Mouse (Mus musculus) heart, embryonic 11.5 days (tissue): ENCODE measurements around the gene Faf1. TPM values are rescaled to one million over a fixed set of nuclear protein-coding genes. Genes with fewer than 3 reads are reported as not detected.

ENCODE experiments used
- ATAC-seq: fragments of 200-750 bp; cut with Nextera tagmentation; replicated peaks from 2 replicates; pipeline ENCODE4 v1.8.0; 2017; ENCODE audit warnings: moderate library complexity; ENCODE audit not compliant: insufficient number of reproducible peaks, low FRiP score, low TSS enrichment
- H3K27ac ChIP-seq: fragments of 300-500 bp; sonication (generic); 2 replicates; pipeline ENCODE4 v1.5.1; 2014; ENCODE audit warnings: mild to moderate bottlenecking, low read depth, low read length
- H3K27me3 ChIP-seq: fragments of 300-500 bp; sonication (generic); 2 replicates; pipeline ENCODE4 v1.6.1; 2014; ENCODE audit warnings: mild to moderate bottlenecking, low read length, mixed read lengths; ENCODE audit not compliant: control insufficient read depth, insufficient read depth
- H3K36me3 ChIP-seq: fragments of 300-500 bp; sonication (generic); 2 replicates; pipeline ENCODE4 v1.6.1; 2014; ENCODE audit warnings: mild to moderate bottlenecking, low read length, moderate library complexity, mixed read lengths; ENCODE audit not compliant: control insufficient read depth, insufficient read depth
- H3K4me1 ChIP-seq: fragments of 300-500 bp; sonication (generic); 2 replicates; pipeline ENCODE4 v1.6.1; 2014; ENCODE audit warnings: low read length; ENCODE audit not compliant: control insufficient read depth, insufficient read depth
- H3K4me2 ChIP-seq: fragments of 300-500 bp; sonication (generic); 2 replicates; pipeline ENCODE4 v1.6.1; 2014; ENCODE audit warnings: mild to moderate bottlenecking, moderate library complexity
- H3K4me3 ChIP-seq: fragments of 300-500 bp; sonication (generic); 2 replicates; pipeline ENCODE4 v1.5.1; 2014; ENCODE audit warnings: low read depth, low read length
- H3K9ac ChIP-seq: fragments of 300-500 bp; sonication (generic); 2 replicates; pipeline ENCODE4 v1.6.1; 2014; ENCODE audit warnings: mild to moderate bottlenecking, low read depth, low read length, moderate library complexity
- H3K9me3 ChIP-seq: fragments of 300-500 bp; sonication (generic); replicated peaks from 2 replicates; pipeline ENCODE4 v1.6.1; 2016; ENCODE audit warnings: low read length; ENCODE audit not compliant: control insufficient read depth
- WGBS: fragments of 180-500 bp; shearing (Covaris S2); extraction: QIAGEN DNeasy Blood & Tissue Kit; methylation state at CpG from one replicate; pipeline ENCODE4 v1.1.7; 2014; ENCODE audit not compliant: insufficient replicate concordance; 5-methylcytosine and 5-hydroxymethylcytosine counted together
- polyA plus RNA-seq: library from polyadenylated mRNA; unstranded; fragments of >200 nt; fragmentation: Nextera tagmentation; extraction: Ambion mirVana; gene quantifications from 2 replicates; pipeline ENCODE4 v1.2.1, GENCODE M21; 2014

Faf1 gene
- 25.2 and 25.3 TPM in 2 replicates for polyA plus RNA-seq

- Histone ChIP-seq H3K4me1 (0 out of 2 replicates have a peak, but pooled peaks cover 2% of the 10 kb centered on the region), H3K9me3 (no peaks in the 10 kb centered on the region), H3K27me3 (no peaks in the 10 kb centered on the region), H3K27ac (peak within 1 kb of the TSS; percentile 94), H3K4me3 (peak within 1 kb of the TSS; percentile 90), H3K9ac (peak within 1 kb of the TSS; percentile 92), H3K36me3 (no peaks in the 10 kb centered on the region), H3K4me2 (peak within 1 kb of the TSS; percentile 82)
- under 1% methylated on average over 98 of the region's 107 CpGs for WGBS
- peak; percentile 97 for ATAC-seq
Observed at GRCm38 (mm10) chr4:109676218-109677215, at the start of gene Faf1. Gene Faf1, plus strand, starts transcription at chr4:109676588.

GRCm38 (mm10) chr4:109630215-109630614, 46.2 kb upstream of the Faf1 start:
- Histone ChIP-seq H3K27me3 (no peaks in the 10 kb centered on the region), H3K4me3 (no peak overlapping the region), H3K9me3 (no peaks in the 10 kb centered on the region), H3K27ac (no peak overlapping the region), H3K36me3 (no peaks in the 10 kb centered on the region), H3K4me1 (no peaks in the 10 kb centered on the region), H3K9ac (no peak overlapping the region), H3K4me2 (no peak overlapping the region)
- WGBS: 67% methylated on average over 2 of the region's 2 CpGs
- ATAC-seq: no peak

- Histone ChIP-seq H3K9ac (no peak overlapping the region), H3K27me3 (no peaks in the 10 kb centered on the region), H3K4me1 (no peaks in the 10 kb centered on the region), H3K4me2 (no peak overlapping the region), H3K27ac (no peak overlapping the region), H3K4me3 (no peak overlapping the region), H3K9me3 (no peaks in the 10 kb centered on the region), H3K36me3 (no peaks in the 10 kb centered on the region)
- 81% methylated on average over 4 of the region's 4 CpGs for WGBS
- ATAC-seq: no peak
Observed at GRCm38 (mm10) chr4:109631029-109631428, 45.4 kb upstream of the Faf1 start.

- Histone ChIP-seq H3K36me3 (no peaks in the 10 kb centered on the region), H3K4me2 (no peak overlapping the region), H3K27ac (no peak overlapping the region), H3K9ac (no peak overlapping the region), H3K4me1 (no peaks in the 10 kb centered on the region), H3K27me3 (no peaks in the 10 kb centered on the region), H3K4me3 (no peak overlapping the region), H3K9me3 (no peaks in the 10 kb centered on the region)
- ATAC-seq: no peak
- 80% methylated on average over 2 of the region's 2 CpGs for WGBS
Observed at GRCm38 (mm10) chr4:109634971-109635370, 41.4 kb upstream of the Faf1 start.

GRCm38 (mm10) chr4:109639356-109639755, 37.0 kb upstream of the Faf1 start:
- Histone ChIP-seq H3K27ac (no peak overlapping the region), H3K4me3 (no peak overlapping the region), H3K4me2 (no peak overlapping the region), H3K4me1 (no peaks in the 10 kb centered on the region), H3K36me3 (no peaks in the 10 kb centered on the region), H3K9me3 (no peaks in the 10 kb centered on the region), H3K9ac (no peak overlapping the region), H3K27me3 (no peaks in the 10 kb centered on the region)
- WGBS: 82% methylated on average over 9 of the region's 9 CpGs
- no peak for ATAC-seq

GRCm38 (mm10) chr4:109640141-109640540, 36.2 kb upstream of the Faf1 start:
- no peak for ATAC-seq
- no peaks in the 10 kb centered on the region for H3K27me3 ChIP-seq
- H3K36me3 ChIP-seq: no peaks in the 10 kb centered on the region
- no peak overlapping the region for H3K4me3 ChIP-seq
- 84% methylated on average over 7 of the region's 7 CpGs for WGBS
- no peaks in the 10 kb centered on the region for H3K9me3 ChIP-seq
- no peak overlapping the region for H3K4me2 ChIP-seq
- no peak overlapping the region for H3K9ac ChIP-seq
- H3K27ac ChIP-seq: no peak overlapping the region
- H3K4me1 ChIP-seq: no peaks in the 10 kb centered on the region

- 71% methylated on average over 3 of the region's 3 CpGs for WGBS
- no peaks in the 10 kb centered on the region for H3K27me3 ChIP-seq
- no peak for ATAC-seq
- no peak overlapping the region for H3K4me2 ChIP-seq
- no peaks in the 10 kb centered on the region for H3K4me1 ChIP-seq
- H3K9ac ChIP-seq: no peak overlapping the region
- no peaks in the 10 kb centered on the region for H3K9me3 ChIP-seq
- no peak overlapping the region for H3K4me3 ChIP-seq
- H3K27ac ChIP-seq: no peak overlapping the region
- H3K36me3 ChIP-seq: no peaks in the 10 kb centered on the region
Observed at GRCm38 (mm10) chr4:109641451-109641850, 34.9 kb upstream of the Faf1 start.

GRCm38 (mm10) chr4:109647281-109647680, 29.1 kb upstream of the Faf1 start:
- Histone ChIP-seq H3K4me1 (no peaks in the 10 kb centered on the region), H3K27ac (no peak overlapping the region), H3K9me3 (no peaks in the 10 kb centered on the region), H3K9ac (no peak overlapping the region), H3K27me3 (no peaks in the 10 kb centered on the region), H3K4me2 (no peak overlapping the region), H3K36me3 (no peaks in the 10 kb centered on the region), H3K4me3 (no peak overlapping the region)
- WGBS: 67% methylated on average over 4 of the region's 4 CpGs
- ATAC-seq: no peak
